Mouse (Mus musculus) effector memory CD4-positive, alpha-beta T cell, adult 5 months (primary cell): ENCODE data around the gene Gm11239. TPM values are rescaled to one million over a fixed set of nuclear protein-coding genes. Genes with fewer than 3 reads are reported as not detected.

Experiments
- polyA plus RNA-seq: library from polyadenylated mRNA; unstranded; fragments of 100-300 nt; shearing (Covaris generic); gene quantifications from one replicate; pipeline ENCODE4 v1.2.1, GENCODE M21; 2017

Gene Gm11239
- not detected for polyA plus RNA-seq

GRCm38 (mm10) chr4:73668054-73668453 lies at the start of gene Gm11239:
Gm11239 (plus strand) TSS chr4:73668354.

DNA sequence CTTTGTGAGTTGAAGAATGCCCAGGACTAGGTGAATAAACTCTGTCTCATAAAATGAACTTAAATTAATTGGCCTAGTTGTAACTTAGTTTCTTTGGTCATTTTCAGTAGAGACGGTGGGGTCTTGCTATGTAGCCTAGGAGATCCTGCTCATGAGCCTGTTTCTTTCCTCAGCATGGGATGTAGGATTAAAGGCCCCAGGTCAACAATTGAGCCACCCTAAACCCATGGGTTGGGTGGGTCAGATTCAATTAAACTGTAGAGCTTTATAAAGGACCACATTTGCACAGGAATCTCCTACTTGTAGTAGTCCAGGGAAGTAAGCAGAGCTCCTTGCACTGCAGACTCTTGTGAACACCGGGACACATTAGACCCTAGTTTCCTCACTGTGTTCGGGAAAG lies 45.5 kb upstream of the Gm11239 start, which contains the start of gene Gm11237:
Gene Gm11237 (plus strand): TSS at position 301 of the 400 bp plus-strand sequence.

GRCm38 (mm10) chr4:73637821-73638220 lies 30.3 kb upstream of the Gm11239 start, which contains the start of gene Gm11236:
Gm11236 (plus strand) TSS chr4:73638121.

DNA sequence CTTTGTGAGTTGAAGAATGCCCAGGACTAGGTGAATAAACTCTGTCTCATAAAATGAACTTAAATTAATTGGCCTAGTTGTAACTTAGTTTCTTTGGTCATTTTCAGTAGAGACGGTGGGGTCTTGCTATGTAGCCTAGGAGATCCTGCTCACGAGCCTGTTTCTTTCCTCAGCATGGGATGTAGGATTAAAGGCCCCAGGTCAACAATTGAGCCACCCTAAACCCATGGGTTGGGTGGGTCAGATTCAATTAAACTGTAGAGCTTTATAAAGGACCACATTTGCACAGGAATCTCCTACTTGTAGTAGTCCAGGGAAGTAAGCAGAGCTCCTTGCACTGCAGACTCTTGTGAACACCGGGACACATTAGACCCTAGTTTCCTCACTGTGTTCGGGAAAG lies 15.1 kb downstream of the Gm11239 start, which contains the start of gene Gm428:
Gene Gm428 (plus strand): TSS at position 301 of the 400 bp plus-strand sequence.

Other genes with a start within 250 kb of the Gm11239 start
- not detected for gene Gm11238, start 60.5 kb upstream of the Gm11239 start, polyA plus RNA-seq
- not detected for gene Gm11237, start 45.4 kb upstream of the Gm11239 start, polyA plus RNA-seq
- gene Gm11236, start 30.2 kb upstream of the Gm11239 start, polyA plus RNA-seq = not detected
- gene Gm428, start 15.2 kb downstream of the Gm11239 start, polyA plus RNA-seq = not detected
- not detected for gene Rasef, start 122.6 kb downstream of the Gm11239 start, polyA plus RNA-seq
- not detected for gene Gm11758, start 207.9 kb downstream of the Gm11239 start, polyA plus RNA-seq
- gene Gm11757, start 222.8 kb downstream of the Gm11239 start, polyA plus RNA-seq = not detected
- gene Gm13871, start 237.6 kb downstream of the Gm11239 start, polyA plus RNA-seq = not detected